Mouse (Mus musculus) spleen, adult 2 months (tissue): ENCODE data around the gene Lama5. TPM values are rescaled to one million over a fixed set of nuclear protein-coding genes. Genes with fewer than 3 reads are reported as not detected.

ENCODE experiments used
- DNase-seq, 2 experiments: peaks; one replicate each; pipeline versions ENCODE4 v3.0.0 to v3.0.0-alpha.2; 2012 to 2021; ENCODE audit warnings: low spot score in 2 of 2, low read depth in 1 of 2
- H3K27ac ChIP-seq: fragments of 200-500 bp; 2 replicates; pipeline ENCODE4 v1.5.1; 2012; ENCODE audit warnings: low read length, inconsistent platforms; ENCODE audit not compliant: insufficient read depth
- H3K27me3 ChIP-seq: fragments of 200-500 bp; 2 replicates; pipeline ENCODE4 v1.6.1; 2012; ENCODE audit warnings: mild to moderate bottlenecking, moderate library complexity, low read length, inconsistent platforms; ENCODE audit not compliant: control insufficient read depth, insufficient read depth
- H3K36me3 ChIP-seq: fragments of 200-500 bp; 2 replicates; pipeline ENCODE4 v1.6.1; 2012; ENCODE audit warnings: mild to moderate bottlenecking, low read length, inconsistent platforms; ENCODE audit not compliant: control insufficient read depth, insufficient read depth
- H3K4me1 ChIP-seq: fragments of 200-500 bp; 2 replicates; pipeline ENCODE4 v1.6.1; 2011; ENCODE audit warnings: inconsistent platforms; ENCODE audit not compliant: control insufficient read depth, insufficient read depth, insufficient read length
- H3K4me3 ChIP-seq: fragments of 200-500 bp; 2 replicates; pipeline ENCODE4 v1.5.1; 2011; ENCODE audit warnings: mild to moderate bottlenecking, inconsistent platforms; ENCODE audit not compliant: insufficient read depth, insufficient read length; ENCODE audit errors: extremely low read depth
- CTCF ChIP-seq: fragments of 200-500 bp; IDR thresholded peaks from 2 replicates; pipeline ENCODE4 v1.5.1; 2011; ENCODE audit warnings: mild to moderate bottlenecking, inconsistent platforms; ENCODE audit not compliant: insufficient read depth, insufficient read length, insufficient replicate concordance; ENCODE audit errors: extremely low read depth
- POLR2A ChIP-seq: fragments of 200-500 bp; IDR thresholded peaks from 2 replicates; pipeline ENCODE4 v1.6.1; 2011; ENCODE audit warnings: low read depth, low read length, inconsistent platforms
- WGBS: fragments of 180-500 bp; shearing (Covaris S2); methylation state at CpG from one replicate; pipeline ENCODE4 v1.1.7; 2018; 5-methylcytosine and 5-hydroxymethylcytosine counted together
- polyA plus RNA-seq: library from polyadenylated mRNA; depleted of rRNA; stranded (reverse); fragments of >200 nt; gene quantifications from 2 replicates; pipeline ENCODE4 v1.2.3, GENCODE M21; 2012

Lama5 gene
- polyA plus RNA-seq, 1 experiment: 8.4 TPM

DNA sequence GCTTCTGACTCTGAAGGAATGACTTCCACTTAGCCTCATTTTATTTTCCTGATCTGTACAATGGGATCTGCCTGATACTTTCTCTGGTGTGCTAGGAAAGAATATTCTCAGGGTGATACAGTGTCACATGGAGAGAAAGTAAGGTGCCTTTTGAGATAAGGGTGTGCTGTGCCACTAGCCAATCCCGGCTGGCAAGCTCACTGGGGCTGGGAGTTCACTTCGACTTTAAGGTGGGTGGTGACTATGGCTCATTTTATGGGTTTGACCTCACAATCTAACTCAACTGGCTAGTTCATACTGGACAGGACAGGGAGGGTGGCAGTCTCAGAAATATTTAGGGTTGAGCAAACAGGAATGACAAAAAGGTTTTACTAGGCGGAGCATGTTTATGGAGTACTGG lies 11.3 kb upstream of the Lama5 start:
- no peak overlapping the region for H3K27ac ChIP-seq

DNA sequence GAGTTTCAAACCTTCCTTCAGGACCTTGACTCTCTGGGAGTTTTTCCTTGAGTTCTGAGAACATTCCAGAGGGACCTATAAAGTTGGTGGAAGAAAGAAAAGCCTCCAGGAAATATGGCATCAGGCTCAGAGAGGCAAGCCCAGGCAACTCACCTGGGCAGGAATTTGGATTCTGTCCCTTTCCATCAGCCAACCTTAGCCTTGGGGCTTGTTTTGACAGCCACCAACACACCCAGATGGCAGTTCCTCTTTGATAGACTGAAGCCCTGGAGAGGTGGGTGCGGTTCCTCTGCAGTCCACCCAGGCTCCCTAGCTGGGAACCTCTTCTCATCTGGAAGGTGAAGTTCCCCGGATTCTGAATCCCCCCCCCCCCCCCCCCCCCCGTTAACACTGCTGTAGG lies 10.8 kb upstream of the Lama5 start:
- Histone ChIP-seq H3K36me3 (no peaks in the 10 kb centered on the region), H3K27me3 (no peaks in the 10 kb centered on the region), H3K27ac (no peak overlapping the region), H3K4me3 (no peak overlapping the region), H3K4me1 (no peaks in the 10 kb centered on the region)
- TF ChIP-seq POLR2A (no peak), CTCF (no peak)
- no peak for DNase-seq
- 32% methylated on average over 3 of the region's 3 CpGs for WGBS

More for the DNA sequence above, 11.3 kb upstream of the Lama5 start:
- DNase-seq: no peak
- 70% methylated on average over 3 of the region's 3 CpGs for WGBS
- no peak for TF ChIP-seq CTCF
- no peak for TF ChIP-seq POLR2A
- Histone ChIP-seq H3K4me1 (no peaks in the 10 kb centered on the region), H3K36me3 (no peaks in the 10 kb centered on the region), H3K27me3 (no peaks in the 10 kb centered on the region), H3K4me3 (no peak overlapping the region)

DNA sequence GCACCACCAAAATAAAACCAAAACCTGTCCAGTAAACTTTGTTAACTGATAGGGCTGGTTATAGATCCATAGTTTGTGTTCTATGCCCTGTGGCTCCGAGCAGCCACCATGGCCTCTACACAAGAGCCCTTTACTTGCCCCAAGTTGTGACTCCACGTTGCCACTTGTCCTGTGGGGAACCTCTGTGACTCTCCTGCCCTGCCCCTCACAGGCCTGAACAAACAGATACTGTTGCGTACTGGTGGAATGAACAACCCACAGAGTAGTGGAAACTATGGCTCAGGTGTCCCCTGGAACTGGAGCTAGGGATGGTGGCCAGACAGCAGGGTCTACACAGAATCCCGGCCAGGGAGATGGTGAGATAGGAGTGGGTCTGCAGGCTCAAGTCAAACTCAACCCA lies 10.1 kb upstream of the Lama5 start:
- Histone ChIP-seq H3K27ac (no peak overlapping the region), H3K4me3 (no peak overlapping the region), H3K4me1 (no peaks in the 10 kb centered on the region), H3K36me3 (no peaks in the 10 kb centered on the region), H3K27me3 (no peaks in the 10 kb centered on the region)
- TF ChIP-seq POLR2A (no peak), CTCF (no peak)
- WGBS: 87% methylated on average over 4 of the region's 4 CpGs
- DNase-seq: no peak

DNA sequence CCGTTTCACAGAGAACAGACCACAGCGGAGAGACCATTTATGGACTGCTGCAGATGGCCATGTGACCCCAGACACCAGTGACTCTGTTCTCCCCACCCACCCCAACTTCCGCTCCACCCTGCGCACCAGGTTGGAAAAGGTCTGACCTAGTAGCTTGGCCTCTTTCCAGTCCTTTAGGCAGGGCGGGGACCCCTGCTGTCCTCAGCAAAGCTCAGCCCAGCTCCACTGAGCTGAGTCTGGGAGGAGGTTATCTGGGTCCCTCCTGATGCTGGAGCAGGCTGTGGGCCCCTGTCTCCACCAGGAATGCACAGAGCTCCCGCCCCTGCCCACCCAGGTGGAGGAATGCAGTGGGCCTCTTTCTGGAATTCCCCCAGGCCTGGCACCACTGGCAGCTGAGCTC lies 9.3 kb upstream of the Lama5 start:
- TF ChIP-seq CTCF (no peak), POLR2A (no peak)
- H3K4me1 ChIP-seq: no peaks in the 10 kb centered on the region
- WGBS: 83% methylated on average over 6 of the region's 6 CpGs
- no peak overlapping the region for H3K4me3 ChIP-seq
- no peak for DNase-seq
- no peak overlapping the region for H3K27ac ChIP-seq
- no peaks in the 10 kb centered on the region for H3K36me3 ChIP-seq
- no peaks in the 10 kb centered on the region for H3K27me3 ChIP-seq

DNA sequence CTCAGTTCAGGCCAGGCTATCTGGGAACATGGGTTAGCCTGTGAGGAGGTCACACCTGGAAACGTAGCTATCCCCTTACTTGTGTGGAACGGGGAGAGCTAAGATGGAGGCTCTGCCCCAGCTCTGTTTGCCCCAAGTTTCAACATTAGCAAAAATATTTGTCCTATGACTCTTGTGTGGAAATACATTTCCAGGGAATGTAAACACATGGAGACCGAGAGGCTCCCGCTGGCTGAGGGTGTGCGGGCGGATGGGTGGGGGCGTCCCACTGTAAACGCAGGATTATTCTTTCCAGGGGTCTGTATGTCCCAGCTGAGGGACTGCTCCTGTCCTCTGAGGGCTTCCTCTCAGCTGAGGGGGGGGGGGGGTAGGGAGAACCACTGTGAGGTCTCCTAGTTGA lies 8.7 kb upstream of the Lama5 start:
- Histone ChIP-seq H3K27me3 (no peaks in the 10 kb centered on the region), H3K4me1 (no peaks in the 10 kb centered on the region), H3K36me3 (no peaks in the 10 kb centered on the region), H3K27ac (no peak overlapping the region), H3K4me3 (no peak overlapping the region)
- no peak for DNase-seq
- TF ChIP-seq POLR2A (no peak), CTCF (no peak)
- 95% methylated on average over 8 of the region's 8 CpGs for WGBS

DNA sequence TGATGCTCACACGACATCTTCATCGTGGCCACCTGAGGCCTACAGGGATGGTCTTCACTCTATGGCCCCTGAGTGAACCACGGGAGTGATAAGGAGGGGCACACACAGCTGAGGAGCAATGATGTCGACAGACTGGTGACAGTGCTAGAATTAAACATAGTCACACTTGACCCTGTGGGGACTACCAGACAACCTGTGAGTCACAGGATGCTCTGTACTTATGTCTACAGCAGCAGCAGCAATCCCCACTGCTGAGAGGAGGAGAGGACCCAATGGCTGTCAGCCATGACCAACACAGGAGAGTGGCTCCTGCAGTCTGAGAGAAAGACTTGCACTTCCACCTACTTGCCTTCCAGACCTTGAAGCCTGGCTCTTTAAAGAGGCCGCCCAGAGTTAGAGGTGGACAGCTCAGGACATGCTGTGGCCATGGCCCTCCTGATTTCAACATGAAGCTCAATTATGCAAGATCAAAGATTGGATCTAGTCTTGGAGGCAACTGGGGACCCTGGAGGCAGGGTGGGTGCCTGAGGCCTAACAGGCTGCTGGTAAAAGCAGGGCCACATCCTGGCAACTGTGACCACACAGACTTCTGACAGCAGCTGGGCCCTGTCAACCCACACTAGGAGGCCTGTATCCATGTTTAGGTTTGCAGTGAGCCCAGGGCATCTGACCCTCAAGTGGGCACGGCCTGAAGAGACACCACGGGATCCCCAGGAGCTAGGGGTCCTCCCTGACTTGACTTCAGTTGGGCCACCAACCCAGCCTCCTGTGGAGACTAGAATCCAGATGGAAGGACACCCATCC lies 7.6 kb upstream of the Lama5 start:
- 84% methylated on average over 7 of the region's 7 CpGs for WGBS
- DNase-seq: no peak
- no peak overlapping the region for H3K27ac ChIP-seq
- no peaks in the 10 kb centered on the region for H3K4me1 ChIP-seq
- H3K27me3 ChIP-seq: no peaks in the 10 kb centered on the region
- no peaks in the 10 kb centered on the region for H3K36me3 ChIP-seq
- no peak overlapping the region for H3K4me3 ChIP-seq
- TF ChIP-seq POLR2A (no peak), CTCF (no peak)

DNA sequence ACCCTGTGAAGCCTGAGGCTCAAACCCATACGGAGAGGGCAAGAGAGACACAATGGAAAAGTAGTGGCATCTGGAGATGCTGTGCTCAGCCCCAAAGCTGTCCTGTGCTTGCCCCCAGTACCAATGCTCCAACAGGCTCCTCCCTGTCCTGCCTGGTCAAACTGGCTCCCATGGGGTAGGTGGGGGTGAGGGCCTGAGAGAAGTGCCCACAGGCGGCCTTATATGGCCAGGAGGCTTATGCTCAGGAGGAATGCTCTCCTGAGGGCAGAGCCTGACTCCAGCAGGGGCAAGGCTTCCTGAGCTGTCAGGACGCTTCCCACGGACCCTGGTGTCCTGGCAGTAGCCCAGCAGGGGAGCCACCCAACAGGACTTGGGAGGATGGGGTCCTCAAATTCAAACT lies 4.8 kb upstream of the Lama5 start:
- WGBS: 90% methylated on average over 4 of the region's 4 CpGs
- Histone ChIP-seq H3K27me3 (peaks cover 7% of the 10 kb centered on the region), H3K36me3 (no peaks in the 10 kb centered on the region), H3K27ac (no peak overlapping the region), H3K4me1 (peaks cover 3% of the 10 kb centered on the region; the same call in 1 of the 2 replicates), H3K4me3 (no peak overlapping the region)
- no peak for TF ChIP-seq POLR2A
- no peak for TF ChIP-seq CTCF
- no peak for DNase-seq
